Mouse (Mus musculus): Measurements from ENCODE around the gene Th.

Gene Th

GRCm38 (mm10) chr7:142899872-142900271 lies 31.1 kb downstream of the Th start:
- DNase-seq, result no peak

GRCm38 (mm10) chr7:142897471-142897870 lies 33.5 kb downstream of the Th start:
- DNase-seq, result no peak

GRCm38 (mm10) chr7:142895901-142896665 lies 34.8 kb downstream of the Th start:
- DNase-seq, result no peak

- no peak for DNase-seq
These were observed 35.6 kb downstream of the Th start for GRCm38 (mm10) chr7:142895223-142895840.

GRCm38 (mm10) chr7:142894669-142895068 lies 36.3 kb downstream of the Th start:
- peak; percentile 51 to 74 for DNase-seq

- DNase-seq, result no peak
These were observed 36.9 kb downstream of the Th start for GRCm38 (mm10) chr7:142893721-142894639.

GRCm38 (mm10) chr7:142893296-142893695 lies 37.6 kb downstream of the Th start:
- no peak for DNase-seq

GRCm38 (mm10) chr7:142869419-142870163 lies 61.3 kb downstream of the Th start:
- no peak for DNase-seq

- peak; percentile 1 to 8 for DNase-seq
These were observed 80.2 kb downstream of the Th start for GRCm38 (mm10) chr7:142850681-142851080.

Data from cerebellum, adult 18-20 months (tissue).